Mouse (Mus musculus) testis, adult 2 months (tissue): ENCODE results near the gene Rnf114. TPM values are rescaled to one million over a fixed set of nuclear protein-coding genes. Genes with fewer than 3 reads are reported as not detected.
A peak's percentile ranks its signal among the peaks of the same experiment; 100 is the strongest.

Experiments
- H3K27ac ChIP-seq: fragments of 200-500 bp; 2 replicates; pipeline ENCODE4 v1.5.1; 2012; ENCODE audit warnings: low read depth, low read length; ENCODE audit not compliant: control insufficient read depth, insufficient read depth
- H3K27me3 ChIP-seq: fragments of 200-500 bp; 2 replicates; pipeline ENCODE4 v1.6.1; 2012; ENCODE audit warnings: mild to moderate bottlenecking, low read length, moderate library complexity; ENCODE audit not compliant: control insufficient read depth, insufficient read depth
- H3K36me3 ChIP-seq: fragments of 200-500 bp; 2 replicates; pipeline ENCODE4 v1.6.1; 2012; ENCODE audit warnings: mild to moderate bottlenecking, low read length; ENCODE audit not compliant: control insufficient read depth, insufficient read depth
- H3K4me1 ChIP-seq: fragments of 200-500 bp; 2 replicates; pipeline ENCODE4 v1.6.1; 2012; ENCODE audit warnings: low read length; ENCODE audit not compliant: control insufficient read depth, insufficient read depth
- H3K4me3 ChIP-seq: fragments of 200-500 bp; 2 replicates; pipeline ENCODE4 v1.5.1; 2012; ENCODE audit warnings: low read depth, mild to moderate bottlenecking, low read length, moderate library complexity, mixed read lengths; ENCODE audit not compliant: control insufficient read depth
- CTCF ChIP-seq: fragments of 200-500 bp; IDR thresholded peaks from 2 replicates; pipeline ENCODE4 v1.5.1; 2012; ENCODE audit warnings: low read depth, mild to moderate bottlenecking, inconsistent platforms, low read length, moderate library complexity; ENCODE audit not compliant: control insufficient read depth, insufficient read depth, insufficient replicate concordance
- POLR2A ChIP-seq: fragments of 200-500 bp; IDR thresholded peaks from 2 replicates; pipeline ENCODE4 v1.6.1; 2012; ENCODE audit warnings: low read depth, mild to moderate bottlenecking, inconsistent platforms, low read length, moderate library complexity; ENCODE audit not compliant: control insufficient read depth
- polyA plus RNA-seq: library from polyadenylated mRNA; depleted of rRNA; stranded (reverse); fragments of >200 nt; gene quantifications from 2 replicates; pipeline ENCODE4 v1.2.3, GENCODE M21; 2012

Gene Rnf114
- polyA plus RNA-seq, 1 experiment = 69.1 TPM

- TF ChIP-seq CTCF = no peak
- TF ChIP-seq POLR2A = no peak
- Histone ChIP-seq H3K4me3 (no peak overlapping the region), H3K27ac (no peak overlapping the region), H3K36me3 (no peaks in the 10 kb centered on the region; the same call in none of the 2 replicates), H3K4me1 (peaks cover 17% of the 10 kb centered on the region), H3K27me3 (no peaks in the 10 kb centered on the region)
These were observed 49.9 kb downstream of the Rnf114 start for GRCm38 (mm10) chr2:167542361-167542760.

GRCm38 (mm10) chr2:167543121-167544003, 50.9 kb downstream of the Rnf114 start:
- TF ChIP-seq CTCF (no peak), POLR2A (no peak)
- peak overlapping the region; percentile 59 for H3K27ac ChIP-seq
- H3K36me3 ChIP-seq = no peaks in the 10 kb centered on the region; the same call in none of the 2 replicates
- no peak overlapping the region for H3K4me3 ChIP-seq
- H3K27me3 ChIP-seq = no peaks in the 10 kb centered on the region
- H3K4me1 ChIP-seq = peaks cover 16% of the 10 kb centered on the region

DNA sequence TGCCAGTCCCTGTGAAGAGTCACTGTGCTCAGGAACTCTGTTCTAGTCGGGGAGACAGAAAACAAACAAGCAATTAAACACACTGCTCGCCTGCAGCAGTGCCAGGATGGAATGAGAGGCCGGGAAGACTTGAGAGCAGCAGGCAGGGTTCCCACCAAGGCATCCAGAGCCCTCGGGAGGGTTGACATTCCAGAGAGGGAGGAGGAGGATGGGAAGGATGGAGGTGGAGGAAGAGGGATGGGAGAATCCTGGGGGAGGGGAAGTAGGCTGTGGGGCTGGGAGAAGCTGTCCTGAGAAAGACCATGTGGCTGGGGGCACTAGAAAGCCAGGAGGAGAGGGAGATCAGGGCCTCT, 51.5 kb downstream of the Rnf114 start:
- TF ChIP-seq POLR2A = no peak
- no peak for TF ChIP-seq CTCF
- Histone ChIP-seq H3K4me1 (peaks cover 11% of the 10 kb centered on the region), H3K4me3 (no peak overlapping the region), H3K27ac (peak overlapping the region; percentile 59; the same call in 1 of the 2 replicates), H3K27me3 (no peaks in the 10 kb centered on the region), H3K36me3 (no peaks in the 10 kb centered on the region; the same call in none of the 2 replicates)

- Histone ChIP-seq H3K36me3 (no peaks in the 10 kb centered on the region; the same call in none of the 2 replicates), H3K27me3 (no peaks in the 10 kb centered on the region), H3K4me3 (no peak overlapping the region), H3K27ac (peak overlapping the region; percentile 7; the same call in 1 of the 2 replicates), H3K4me1 (peaks cover 9% of the 10 kb centered on the region)
- TF ChIP-seq POLR2A (no peak), CTCF (no peak)
These were observed 52.0 kb downstream of the Rnf114 start for GRCm38 (mm10) chr2:167544456-167544855.

DNA sequence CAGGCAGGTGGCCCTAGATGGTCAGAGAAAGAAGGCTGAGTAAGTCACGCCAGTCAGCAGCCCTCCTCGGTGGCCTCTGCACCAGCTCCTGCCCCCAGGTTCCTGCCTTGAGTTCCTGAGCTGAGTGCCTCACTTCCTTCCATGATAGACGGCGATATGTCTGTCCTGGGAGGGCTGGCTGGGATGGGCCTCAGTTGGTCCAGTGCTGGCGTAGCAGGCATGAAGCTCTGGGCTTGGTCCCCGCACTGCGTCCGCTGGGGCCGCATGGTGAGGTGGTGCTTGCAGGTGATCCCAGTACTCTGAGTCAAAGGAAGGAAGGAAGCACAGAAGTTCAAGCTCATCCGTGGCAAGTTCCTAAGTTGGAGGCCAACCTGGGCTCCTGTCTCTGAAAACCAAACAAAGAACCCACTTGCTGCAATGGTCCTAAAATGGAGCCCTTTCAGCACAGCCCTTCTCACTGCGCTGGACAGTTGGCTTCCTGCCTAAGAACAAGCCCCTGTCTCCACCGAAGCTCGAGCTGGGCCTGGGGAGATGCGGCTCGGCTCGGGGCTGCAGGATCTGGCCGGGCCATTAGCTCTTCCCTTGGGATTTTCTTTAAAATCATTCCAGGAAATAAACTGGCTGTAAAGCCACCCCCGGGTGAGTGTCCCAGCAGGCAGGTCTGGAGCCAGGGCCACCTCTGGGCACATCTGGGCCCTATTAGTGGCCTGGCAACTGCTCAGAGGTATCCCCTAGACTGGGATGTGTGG, 54.2 kb downstream of the Rnf114 start:
- H3K36me3 ChIP-seq = no peaks in the 10 kb centered on the region; the same call in 1 of the 2 replicates
- no peaks in the 10 kb centered on the region for H3K27me3 ChIP-seq
- H3K4me3 ChIP-seq = no peak overlapping the region
- H3K4me1 ChIP-seq = no peaks in the 10 kb centered on the region
- no peak for TF ChIP-seq CTCF
- no peak for TF ChIP-seq POLR2A
- H3K27ac ChIP-seq = no peak overlapping the region

DNA sequence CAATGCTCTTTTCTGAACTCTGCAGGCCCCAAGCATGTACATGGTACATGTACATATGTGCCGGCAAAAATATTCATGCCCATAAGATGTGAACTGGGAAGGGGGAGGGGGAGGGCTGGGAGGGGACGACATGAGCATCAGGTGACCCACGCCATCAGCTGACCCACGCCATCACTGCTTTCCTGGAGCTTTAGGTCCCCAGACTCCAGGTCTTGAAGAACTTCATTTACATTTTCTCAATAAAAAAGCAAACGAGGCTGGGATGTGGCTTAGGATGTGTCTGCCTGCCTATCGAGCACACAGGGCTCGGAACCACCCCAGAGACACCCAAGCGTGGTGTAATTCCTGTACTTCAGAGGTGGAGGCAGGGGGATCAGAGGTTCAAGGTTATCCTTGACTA, 55.0 kb downstream of the Rnf114 start:
- H3K36me3 ChIP-seq = no peaks in the 10 kb centered on the region
- no peaks in the 10 kb centered on the region for H3K27me3 ChIP-seq
- H3K4me1 ChIP-seq = no peaks in the 10 kb centered on the region
- no peak overlapping the region for H3K4me3 ChIP-seq
- no peak overlapping the region for H3K27ac ChIP-seq
- TF ChIP-seq POLR2A (no peak), CTCF (no peak)

GRCm38 (mm10) chr2:167548961-167549360, 56.5 kb downstream of the Rnf114 start:
- no peak overlapping the region for H3K27ac ChIP-seq
- H3K36me3 ChIP-seq = no peaks in the 10 kb centered on the region
- no peaks in the 10 kb centered on the region for H3K27me3 ChIP-seq
- no peaks in the 10 kb centered on the region for H3K4me1 ChIP-seq
- no peak for TF ChIP-seq CTCF
- no peak for TF ChIP-seq POLR2A
- no peak overlapping the region for H3K4me3 ChIP-seq
